Mouse (Mus musculus) C2C12 (cell line): ENCODE data around the gene Arhgef3.

Experiments
- CTCF ChIP-seq: IDR thresholded peaks from one replicate; pipeline ENCODE4 v1.5.1; 2011; ENCODE audit not compliant: control insufficient read depth, insufficient read depth, insufficient read length
- MAX ChIP-seq: IDR thresholded peaks from one replicate; pipeline ENCODE4 v1.6.1; 2011; ENCODE audit warnings: mild to moderate bottlenecking, control low read depth
- MYOD1 ChIP-seq: IDR thresholded peaks from one replicate; pipeline ENCODE4 v1.6.1; 2011; ENCODE audit warnings: low read depth; ENCODE audit not compliant: control insufficient read depth, insufficient read length
- MYOG ChIP-seq: IDR thresholded peaks from one replicate; pipeline ENCODE4 v1.6.1; 2011; ENCODE audit not compliant: control insufficient read depth, insufficient read length; ENCODE audit errors: extremely low read depth
- USF1 ChIP-seq: IDR thresholded peaks from one replicate; pipeline ENCODE4 v1.6.1; 2011; ENCODE audit warnings: low read depth, mild to moderate bottlenecking, control low read depth, moderate library complexity

- TF ChIP-seq CTCF = no peak
- no peak for TF ChIP-seq USF1
- TF ChIP-seq MAX = no peak
- TF ChIP-seq MYOG = no peak
- no peak for TF ChIP-seq MYOD1
These were observed 171.5 kb downstream of the Arhgef3 start for GRCm38 (mm10) chr14:27286202-27286601.
